Mouse (Mus musculus): ENCODE measurements at regions not wholly inside any gene's neighbourhood (a gene's known extent, or its start where the extent isn't known, plus 50 kb on each side); places are given as distances from the start of the nearest gene placed in this dataset.

DNA sequence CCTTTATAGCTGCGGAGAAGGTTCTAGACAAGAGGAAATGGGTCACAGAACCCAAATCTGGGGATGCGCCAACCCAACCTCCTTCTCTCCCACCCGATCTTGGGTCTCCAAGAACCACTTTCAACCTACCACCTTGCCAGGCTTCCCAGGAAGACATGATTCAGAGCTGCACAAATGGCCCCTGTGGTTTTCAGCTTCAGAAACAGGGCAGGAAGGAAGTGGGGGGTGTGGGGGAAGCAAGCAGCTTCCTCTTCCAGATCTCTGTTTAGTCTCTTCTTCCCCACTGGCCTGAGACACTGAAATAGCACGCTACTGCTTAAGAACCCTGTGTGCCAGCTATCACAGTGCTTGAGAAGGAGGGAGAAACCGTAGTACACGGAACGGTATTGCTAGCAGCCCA lies 70.4 kb upstream of the Gpr12 start:
- TF ChIP-seq CTCF (IDR thresholded peaks at IDR 0.05; ENCODE audit: low read depth), result no peak
- ATAC-seq, result no peak
- no peak for DNase-seq (ENCODE audit: low spot score)
- Histone ChIP-seq H3K9ac (replicated peaks; ENCODE audit: low read length) (no peak overlapping the region), H3K27ac (no peak overlapping the region; the same call in 1 of the 2 replicates), H3K4me2 (ENCODE audit: low read depth, low read length) (no peak overlapping the region), H3K4me1 (ENCODE audit: insufficient read depth, low read length) (no peaks in the 10 kb centered on the region), H3K27me3 (ENCODE audit: insufficient read depth, low read length) (no peaks in the 10 kb centered on the region; the same call in 1 of the 2 replicates), H3K36me3 (ENCODE audit: insufficient read depth, low read length) (no peaks in the 10 kb centered on the region), H3K9me3 (ENCODE audit: low read length) (no peaks in the 10 kb centered on the region), H3K4me3 (ENCODE audit: low read length) (no peak overlapping the region)
- 76% methylated on average over 7 of the region's 7 CpGs for WGBS

DNA sequence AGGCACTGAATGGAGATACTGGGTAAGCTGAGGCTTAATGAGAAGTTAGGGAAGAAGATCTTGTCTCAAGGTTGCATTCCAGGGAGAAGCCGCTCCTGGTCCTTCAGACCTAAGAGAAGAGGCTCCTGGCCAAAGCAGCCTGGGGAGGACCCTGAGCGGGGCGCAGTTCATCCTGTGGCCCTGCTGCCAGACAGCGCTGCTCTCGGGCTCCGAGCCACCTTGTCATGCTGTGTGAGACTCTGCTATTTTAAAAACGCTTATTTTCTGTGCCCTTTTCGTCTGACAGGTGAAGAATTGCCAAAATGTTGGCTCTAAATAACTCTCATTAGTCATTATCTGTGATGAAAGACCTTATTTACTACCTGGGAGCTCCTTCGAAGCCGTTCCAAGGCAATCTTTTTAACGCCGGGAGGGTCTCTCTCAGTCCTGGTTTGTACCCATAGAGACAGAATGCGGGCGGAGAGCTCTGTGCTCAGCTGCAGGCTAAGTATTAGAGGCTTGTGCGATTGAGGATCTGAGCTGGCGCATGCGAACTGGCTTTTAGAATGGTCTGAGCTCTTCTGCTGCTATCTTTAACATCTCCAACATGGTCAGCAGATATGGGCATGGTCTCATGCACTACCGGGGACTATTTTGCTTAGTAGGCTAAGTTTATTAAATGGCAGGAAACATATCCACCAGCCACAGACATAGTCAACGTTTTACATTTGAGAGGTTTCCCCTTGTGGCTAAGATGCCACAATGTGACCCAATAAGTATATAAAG lies 68.8 kb upstream of the Gpr12 start:
- TF ChIP-seq CTCF (IDR thresholded peaks at IDR 0.05; ENCODE audit: low read depth), result no peak
- H3K36me3 ChIP-seq (ENCODE audit: insufficient read depth, low read length), result no peaks in the 10 kb centered on the region
- WGBS, result 58% methylated on average over 19 of the region's 19 CpGs
- H3K9ac ChIP-seq (replicated peaks; ENCODE audit: low read length), result no peak overlapping the region
- H3K27me3 ChIP-seq (ENCODE audit: insufficient read depth, low read length), result no peaks in the 10 kb centered on the region; the same call in 1 of the 2 replicates
- peak overlapping the region; percentile 28; the same call in 1 of the 2 replicates for H3K4me2 ChIP-seq (ENCODE audit: low read depth, low read length)
- H3K9me3 ChIP-seq (ENCODE audit: low read length), result no peaks in the 10 kb centered on the region
- H3K4me1 ChIP-seq (ENCODE audit: insufficient read depth, low read length), result no peaks in the 10 kb centered on the region
- no peak for ATAC-seq
- H3K4me3 ChIP-seq (ENCODE audit: low read length), result no peak overlapping the region
- H3K27ac ChIP-seq, result no peak overlapping the region
- DNase-seq (ENCODE audit: low spot score), result peak; percentile 35

DNA sequence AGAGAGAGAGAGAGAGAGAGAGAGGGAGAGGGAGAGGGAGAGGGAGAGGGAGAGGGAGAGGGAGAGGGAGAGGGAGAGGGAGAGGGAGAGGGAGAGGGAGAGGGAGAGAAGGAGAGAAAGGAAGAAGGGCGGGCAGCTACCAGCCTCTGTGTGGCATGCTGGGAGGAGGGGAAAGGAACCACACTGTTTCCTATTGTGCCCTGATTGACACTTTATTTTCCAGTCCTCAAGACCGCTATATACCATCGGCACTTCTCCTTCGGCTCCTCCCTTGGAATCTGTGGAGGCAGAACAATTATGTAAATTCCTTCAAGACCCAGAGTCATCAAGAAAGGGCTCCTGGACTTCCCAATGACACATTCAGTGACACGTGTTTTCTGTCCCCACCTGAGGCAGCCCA lies 67.8 kb upstream of the Gpr12 start:
- Histone ChIP-seq H3K9ac (replicated peaks; ENCODE audit: low read length) (no peak overlapping the region), H3K9me3 (ENCODE audit: low read length) (no peaks in the 10 kb centered on the region), H3K27ac (no peak overlapping the region), H3K36me3 (ENCODE audit: insufficient read depth, low read length) (no peaks in the 10 kb centered on the region), H3K27me3 (ENCODE audit: insufficient read depth, low read length) (no peaks in the 10 kb centered on the region), H3K4me2 (ENCODE audit: low read depth, low read length) (no peak overlapping the region), H3K4me1 (ENCODE audit: insufficient read depth, low read length) (no peaks in the 10 kb centered on the region), H3K4me3 (ENCODE audit: low read length) (no peak overlapping the region)
- TF ChIP-seq CTCF (IDR thresholded peaks at IDR 0.05; ENCODE audit: low read depth), result no peak
- no peak for DNase-seq (ENCODE audit: low spot score)
- no peak for ATAC-seq
- WGBS, result 16% methylated on average over 5 of the region's 5 CpGs

DNA sequence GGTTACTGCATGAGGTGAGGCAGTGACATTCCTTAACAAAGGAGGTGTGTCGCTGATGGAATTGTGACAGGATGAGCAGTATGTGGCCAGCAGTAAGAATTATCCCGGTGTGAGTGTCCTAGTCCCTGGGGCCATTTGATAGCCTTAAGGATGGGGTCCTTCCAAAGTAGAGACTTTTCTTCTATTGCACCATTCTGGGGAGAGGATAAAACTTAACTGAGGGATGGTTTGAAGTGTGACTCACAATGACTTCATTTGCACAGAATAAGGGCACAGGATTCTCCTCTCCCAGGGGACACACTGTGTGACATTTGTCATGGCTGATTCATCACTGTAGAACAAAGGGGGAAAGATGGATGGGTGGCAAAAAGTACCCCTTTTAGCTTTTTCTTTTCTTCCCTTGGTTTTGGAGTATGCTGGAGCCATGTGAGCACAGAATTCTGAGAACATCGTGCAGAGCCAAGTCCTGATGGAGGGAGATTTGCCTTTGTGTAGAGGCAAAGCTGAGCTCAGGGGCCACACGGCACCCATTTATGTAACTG lies 63.6 kb upstream of the Gpr12 start:
- Histone ChIP-seq H3K4me3 (ENCODE audit: low read length) (no peak overlapping the region), H3K27ac (no peak overlapping the region), H3K4me2 (ENCODE audit: low read depth, low read length) (no peak overlapping the region), H3K9ac (replicated peaks; ENCODE audit: low read length) (no peak overlapping the region), H3K9me3 (ENCODE audit: low read length) (no peaks in the 10 kb centered on the region), H3K36me3 (ENCODE audit: insufficient read depth, low read length) (no peaks in the 10 kb centered on the region), H3K27me3 (ENCODE audit: insufficient read depth, low read length) (no peaks in the 10 kb centered on the region), H3K4me1 (ENCODE audit: insufficient read depth, low read length) (no peaks in the 10 kb centered on the region)
- 48% methylated on average over 4 of the region's 4 CpGs for WGBS
- no peak for TF ChIP-seq CTCF (IDR thresholded peaks at IDR 0.05; ENCODE audit: low read depth)
- ATAC-seq (no peak), DNase-seq (ENCODE audit: low spot score) (no peak)

DNA sequence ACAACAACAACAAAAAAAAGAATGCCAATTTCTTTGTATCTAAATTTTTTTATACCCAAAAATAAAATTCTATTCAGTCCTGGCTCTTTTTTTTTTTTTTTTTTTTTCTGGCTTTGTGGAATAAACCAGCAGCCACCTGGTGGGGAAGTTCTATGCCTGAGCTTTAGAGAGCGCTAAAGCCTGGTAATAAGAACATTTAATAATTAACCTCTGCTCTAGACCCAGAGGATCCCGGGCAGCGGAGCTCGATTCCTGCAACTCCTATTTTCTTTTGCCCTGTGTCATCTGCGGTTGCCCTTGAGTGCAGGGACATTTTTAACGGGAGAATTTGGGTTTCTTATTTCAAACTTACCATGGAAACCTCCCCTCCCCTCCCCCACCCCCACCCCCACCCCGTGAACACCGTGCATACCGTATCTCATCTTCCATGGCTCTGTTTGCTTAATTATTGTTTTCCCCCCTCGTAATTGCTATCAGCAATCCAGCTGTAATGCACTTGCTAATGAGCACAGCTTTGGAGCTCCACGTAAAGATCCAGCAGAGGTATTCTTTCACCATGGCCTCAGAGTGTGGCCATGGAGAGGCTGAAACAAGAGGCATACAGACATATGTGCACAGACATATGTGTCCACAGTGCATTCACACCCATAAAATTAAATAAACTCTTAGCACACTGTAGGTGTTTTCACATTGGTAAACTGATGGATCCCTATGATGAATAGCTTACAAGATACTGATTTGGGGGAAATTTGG lies 62.8 kb upstream of the Gpr12 start:
- ATAC-seq (no peak), DNase-seq (ENCODE audit: low spot score) (no peak)
- no peak overlapping the region for H3K9ac ChIP-seq (replicated peaks; ENCODE audit: low read length)
- no peak for TF ChIP-seq CTCF (IDR thresholded peaks at IDR 0.05; ENCODE audit: low read depth)
- no peaks in the 10 kb centered on the region for H3K4me1 ChIP-seq (ENCODE audit: insufficient read depth, low read length)
- H3K4me3 ChIP-seq (ENCODE audit: low read length), result no peak overlapping the region
- no peak overlapping the region for H3K4me2 ChIP-seq (ENCODE audit: low read depth, low read length)
- H3K9me3 ChIP-seq (ENCODE audit: low read length), result no peaks in the 10 kb centered on the region
- H3K36me3 ChIP-seq (ENCODE audit: insufficient read depth, low read length), result no peaks in the 10 kb centered on the region
- WGBS, result 28% methylated on average over 11 of the region's 11 CpGs
- no peak overlapping the region for H3K27ac ChIP-seq
- H3K27me3 ChIP-seq (ENCODE audit: insufficient read depth, low read length), result no peaks in the 10 kb centered on the region

DNA sequence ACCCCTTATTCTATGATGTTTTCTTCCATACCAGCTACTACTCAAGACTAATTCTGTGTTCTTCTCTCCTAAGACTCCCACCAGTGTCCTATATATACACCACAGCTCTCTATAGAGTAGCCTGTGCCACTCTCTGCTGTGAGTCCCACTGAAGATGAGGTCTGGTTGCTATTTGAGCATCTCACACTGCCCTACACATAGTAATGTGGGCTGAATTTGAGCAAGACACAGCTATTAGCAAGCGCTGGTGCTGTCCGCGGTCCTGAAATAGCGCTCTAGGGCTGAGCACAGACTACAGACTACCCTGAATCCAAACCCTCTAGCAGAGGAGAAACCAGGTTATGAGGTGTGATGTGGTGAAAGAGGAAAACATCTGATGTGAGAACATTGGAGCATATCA lies 59.5 kb upstream of the Gpr12 start:
- H3K4me2 ChIP-seq (ENCODE audit: low read depth, low read length), result no peak overlapping the region
- H3K27me3 ChIP-seq (ENCODE audit: insufficient read depth, low read length), result no peaks in the 10 kb centered on the region
- 16% methylated on average over 4 of the region's 4 CpGs for WGBS
- TF ChIP-seq CTCF (IDR thresholded peaks at IDR 0.05; ENCODE audit: low read depth), result no peak
- H3K9me3 ChIP-seq (ENCODE audit: low read length), result no peaks in the 10 kb centered on the region
- no peak overlapping the region for H3K4me3 ChIP-seq (ENCODE audit: low read length)
- peak; percentile 59 for DNase-seq (ENCODE audit: low spot score)
- no peaks in the 10 kb centered on the region for H3K4me1 ChIP-seq (ENCODE audit: insufficient read depth, low read length)
- ATAC-seq, result no peak
- H3K9ac ChIP-seq (replicated peaks; ENCODE audit: low read length), result no peak overlapping the region
- H3K36me3 ChIP-seq (ENCODE audit: insufficient read depth, low read length), result no peaks in the 10 kb centered on the region
- no peak overlapping the region for H3K27ac ChIP-seq
